Mouse (Mus musculus): ENCODE data around the gene Slc2a4. TPM values are rescaled to one million over a fixed set of nuclear protein-coding genes. Genes with fewer than 3 reads are reported as not detected.

The Slc2a4 gene
- polyA plus RNA-seq, 1 experiment, result not detected

GRCm38 (mm10) chr11:69894671-69895070, 53.3 kb downstream of the Slc2a4 start:
- Histone ChIP-seq H3K4me1 (ENCODE audit: control insufficient read depth, insufficient read depth, low read length) (peaks cover 8% of the 10 kb centered on the region), H3K27ac (ENCODE audit: insufficient read depth, low read depth, low read length) (no peak overlapping the region), H3K4me3 (ENCODE audit: insufficient read depth, low read length) (no peak overlapping the region)
- TF ChIP-seq POLR2A (IDR thresholded peaks at IDR 0.05; ENCODE audit: borderline replicate concordance, low read depth, low read length) (no peak), CTCF (IDR thresholded peaks at IDR 0.05; ENCODE audit: low read depth, low read length) (no peak)

Other genes with a start within 250 kb of the Slc2a4 start
- 46.5 and 69.7 TPM in 2 replicates for gene Polr2a, start 189.6 kb downstream of the Slc2a4 start, polyA plus RNA-seq (2012; ENCODE audit: insufficient read depth, insufficient read length, missing spikeins)
- gene Slc35g3, start 186.2 kb downstream of the Slc2a4 start, polyA plus RNA-seq (2012; ENCODE audit: insufficient read depth, insufficient read length, missing spikeins), result not detected in 2 replicates
- gene Zbtb4, start 182.3 kb downstream of the Slc2a4 start, polyA plus RNA-seq (2012; ENCODE audit: insufficient read depth, insufficient read length, missing spikeins), result 28.8 and 38.2 TPM in 2 replicates
- 1.0 and 1.8 TPM in 2 replicates for gene Chrnb1, start 152.2 kb downstream of the Slc2a4 start, polyA plus RNA-seq (2012; ENCODE audit: insufficient read depth, insufficient read length, missing spikeins)
- gene Fgf11, start 146.3 kb downstream of the Slc2a4 start, polyA plus RNA-seq (2012; ENCODE audit: insufficient read depth, insufficient read length, missing spikeins), result 27.9 and 29.7 TPM in 2 replicates
- not detected in 2 replicates for gene Tmem102, start 142.6 kb downstream of the Slc2a4 start, polyA plus RNA-seq (2012; ENCODE audit: insufficient read depth, insufficient read length, missing spikeins)
- not detected in 2 replicates for gene Gm39566, start 132.9 kb downstream of the Slc2a4 start, polyA plus RNA-seq (2012; ENCODE audit: insufficient read depth, insufficient read length, missing spikeins)
- gene Spem2, start 129.7 kb downstream of the Slc2a4 start, polyA plus RNA-seq (2012; ENCODE audit: insufficient read depth, insufficient read length, missing spikeins), result not detected in 2 replicates
- not detected in 2 replicates for gene Spem1, start 126.0 kb downstream of the Slc2a4 start, polyA plus RNA-seq (2012; ENCODE audit: insufficient read depth, insufficient read length, missing spikeins)
- gene Nlgn2, start 110.4 kb downstream of the Slc2a4 start, polyA plus RNA-seq (2012; ENCODE audit: insufficient read depth, insufficient read length, missing spikeins), result 9.9 and 10.9 TPM in 2 replicates
- 253 and 279 TPM in 2 replicates for gene Tmem256, start 109.7 kb downstream of the Slc2a4 start, polyA plus RNA-seq (2012; ENCODE audit: insufficient read depth, insufficient read length, missing spikeins)
- 58.6 and 68.1 TPM in 2 replicates for gene Plscr3, start 101.8 kb downstream of the Slc2a4 start, polyA plus RNA-seq (2012; ENCODE audit: insufficient read depth, insufficient read length, missing spikeins)
- gene Tnk1, start 89.5 kb downstream of the Slc2a4 start, polyA plus RNA-seq (2012; ENCODE audit: insufficient read depth, insufficient read length, missing spikeins), result not detected in 2 replicates
- not detected in 2 replicates for gene Tmem95, start 70.2 kb downstream of the Slc2a4 start, polyA plus RNA-seq (2012; ENCODE audit: insufficient read depth, insufficient read length, missing spikeins)
- 6.3 and 7.1 TPM in 2 replicates for gene Kctd11, start 66.8 kb downstream of the Slc2a4 start, polyA plus RNA-seq (2012; ENCODE audit: insufficient read depth, insufficient read length, missing spikeins)
- 0.66 TPM in 1 of 2 replicates, not detected in the other for gene Acap1, start 52.6 kb downstream of the Slc2a4 start, polyA plus RNA-seq (2012; ENCODE audit: insufficient read depth, insufficient read length, missing spikeins)
- 1.4 TPM in 1 of 2 replicates, not detected in the other for gene 2810408A11Rik, start 47.2 kb downstream of the Slc2a4 start, polyA plus RNA-seq (2012; ENCODE audit: insufficient read depth, insufficient read length, missing spikeins)
- 15.8 and 16.9 TPM in 2 replicates for gene Neurl4, start 47.1 kb downstream of the Slc2a4 start, polyA plus RNA-seq (2012; ENCODE audit: insufficient read depth, insufficient read length, missing spikeins)
- gene Gps2, start 34.3 kb downstream of the Slc2a4 start, polyA plus RNA-seq (2012; ENCODE audit: insufficient read depth, insufficient read length, missing spikeins), result 92.8 and 103 TPM in 2 replicates
- gene Eif5a, start 26.2 kb downstream of the Slc2a4 start, polyA plus RNA-seq (2012; ENCODE audit: insufficient read depth, insufficient read length, missing spikeins), result 326 and 347 TPM in 2 replicates
- not detected in 2 replicates for gene Ybx2, start 12.4 kb downstream of the Slc2a4 start, polyA plus RNA-seq (2012; ENCODE audit: insufficient read depth, insufficient read length, missing spikeins)
- not detected in 2 replicates for gene Cldn7, start 16.6 kb upstream of the Slc2a4 start, polyA plus RNA-seq (2012; ENCODE audit: insufficient read depth, insufficient read length, missing spikeins)
- gene Ctdnep1, start 33.0 kb upstream of the Slc2a4 start, polyA plus RNA-seq (2012; ENCODE audit: insufficient read depth, insufficient read length, missing spikeins), result 176 and 194 TPM in 2 replicates
- gene Elp5, start 34.3 kb upstream of the Slc2a4 start, polyA plus RNA-seq (2012; ENCODE audit: insufficient read depth, insufficient read length, missing spikeins), result 41.4 and 49.8 TPM in 2 replicates
- gene Gabarap, start 43.0 kb upstream of the Slc2a4 start, polyA plus RNA-seq (2012; ENCODE audit: insufficient read depth, insufficient read length, missing spikeins), result 1,001 and 1,002 TPM in 2 replicates
- 77.6 and 78.1 TPM in 2 replicates for gene Phf23, start 47.6 kb upstream of the Slc2a4 start, polyA plus RNA-seq (2012; ENCODE audit: insufficient read depth, insufficient read length, missing spikeins)
- gene Dvl2, start 52.4 kb upstream of the Slc2a4 start, polyA plus RNA-seq (2012; ENCODE audit: insufficient read depth, insufficient read length, missing spikeins), result 20.4 and 25.8 TPM in 2 replicates
- gene Acadvl, start 67.2 kb upstream of the Slc2a4 start, polyA plus RNA-seq (2012; ENCODE audit: insufficient read depth, insufficient read length, missing spikeins), result 46.4 and 51.3 TPM in 2 replicates
- 31.1 and 34.0 TPM in 2 replicates for gene Dlg4, start 68.8 kb upstream of the Slc2a4 start, polyA plus RNA-seq (2012; ENCODE audit: insufficient read depth, insufficient read length, missing spikeins)
- not detected in 2 replicates for gene Asgr1, start 105.9 kb upstream of the Slc2a4 start, polyA plus RNA-seq (2012; ENCODE audit: insufficient read depth, insufficient read length, missing spikeins)
- 1.4 and 2.3 TPM in 2 replicates for gene Asgr2, start 144.5 kb upstream of the Slc2a4 start, polyA plus RNA-seq (2012; ENCODE audit: insufficient read depth, insufficient read length, missing spikeins)
- 7.7 and 7.8 TPM in 2 replicates for gene Mgl2, start 182.1 kb upstream of the Slc2a4 start, polyA plus RNA-seq (2012; ENCODE audit: insufficient read depth, insufficient read length, missing spikeins)
- 106 and 116 TPM in 2 replicates for gene Clec10a, start 208.0 kb upstream of the Slc2a4 start, polyA plus RNA-seq (2012; ENCODE audit: insufficient read depth, insufficient read length, missing spikeins)